Mouse (Mus musculus): ENCODE results near the gene Chat. TPM values are rescaled to one million over a fixed set of nuclear protein-coding genes. Genes with fewer than 3 reads are reported as not detected.

The Chat gene
- not detected for polyA plus RNA-seq (2017; shearing (Covaris generic))

DNA sequence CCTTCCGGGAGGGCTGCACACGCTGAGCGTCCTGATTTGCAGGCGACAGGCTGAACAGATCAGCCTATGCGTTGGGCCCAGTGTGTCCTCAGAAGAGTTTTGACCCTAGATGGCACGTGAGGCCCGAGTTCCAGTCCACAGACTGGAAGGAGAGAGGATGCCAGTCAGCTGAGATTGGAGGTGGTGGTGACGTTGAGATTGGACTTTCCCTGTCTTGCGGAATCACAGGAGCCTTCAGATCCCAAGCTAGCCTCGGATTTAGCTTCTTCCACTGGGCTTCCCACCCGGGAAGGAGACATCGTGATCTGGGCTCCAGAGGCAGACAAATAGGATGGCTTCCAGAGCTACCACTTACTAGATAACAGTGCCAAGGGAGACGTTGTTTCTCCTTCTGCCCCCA is at the start of gene Chat:
Chat (minus strand) TSS at position 101 of the 400 bp plus-strand sequence.

GRCm38 (mm10) chr14:32513336-32514032 is 47.7 kb upstream of the Chat start, which contains the start of gene Ercc6:
Gene Ercc6, plus strand, starts transcription at chr14:32513521.

DNA sequence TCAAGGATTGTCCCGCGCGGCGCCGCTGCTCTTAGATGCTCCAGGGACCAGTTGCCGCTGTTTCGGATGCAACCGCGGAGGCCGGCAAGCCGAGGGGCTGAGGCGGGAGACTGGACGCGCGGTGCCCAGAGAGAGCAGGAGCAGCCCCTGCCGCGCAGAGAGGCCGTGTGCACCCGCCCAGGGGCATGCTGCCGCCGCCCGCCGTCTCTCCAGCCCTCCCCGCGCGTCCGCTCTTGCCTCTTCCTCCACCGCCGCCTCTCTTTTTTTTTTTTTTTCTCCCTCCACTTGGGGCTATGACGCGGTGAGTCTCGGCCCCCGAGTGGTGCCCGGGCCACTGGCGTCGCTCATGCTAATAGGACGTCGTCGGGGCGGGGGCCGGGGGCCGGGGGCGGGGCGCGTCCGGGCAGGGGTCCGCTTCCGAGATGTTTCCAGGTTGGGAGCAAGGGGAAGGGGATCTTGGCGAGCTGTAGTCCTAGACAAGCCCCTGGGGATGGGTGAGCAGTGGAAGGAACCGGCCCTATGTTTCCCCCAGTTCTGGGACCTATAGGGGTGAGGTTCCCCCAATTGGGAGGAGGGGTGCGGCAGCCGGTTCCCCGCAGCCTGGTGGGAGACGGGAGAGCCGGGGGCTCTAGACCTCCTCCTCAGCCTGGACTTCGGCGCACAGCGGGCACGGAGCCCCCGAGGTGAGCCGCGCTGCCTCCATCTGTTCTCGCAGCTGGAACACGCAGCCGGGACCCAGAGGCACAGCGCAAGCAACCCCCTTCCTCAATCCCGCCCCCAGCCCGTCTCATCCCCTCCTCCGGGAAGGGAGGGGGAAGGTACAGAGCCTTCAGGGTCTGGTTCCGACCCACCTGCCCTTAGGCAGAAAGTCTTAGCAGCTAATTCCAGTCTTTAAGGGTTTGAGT is 936 bp downstream of the Chat start, which contains the start of gene Slc18a3:
Slc18a3 (minus strand) TSS at position 250 of the 905 bp plus-strand sequence.

DNA sequence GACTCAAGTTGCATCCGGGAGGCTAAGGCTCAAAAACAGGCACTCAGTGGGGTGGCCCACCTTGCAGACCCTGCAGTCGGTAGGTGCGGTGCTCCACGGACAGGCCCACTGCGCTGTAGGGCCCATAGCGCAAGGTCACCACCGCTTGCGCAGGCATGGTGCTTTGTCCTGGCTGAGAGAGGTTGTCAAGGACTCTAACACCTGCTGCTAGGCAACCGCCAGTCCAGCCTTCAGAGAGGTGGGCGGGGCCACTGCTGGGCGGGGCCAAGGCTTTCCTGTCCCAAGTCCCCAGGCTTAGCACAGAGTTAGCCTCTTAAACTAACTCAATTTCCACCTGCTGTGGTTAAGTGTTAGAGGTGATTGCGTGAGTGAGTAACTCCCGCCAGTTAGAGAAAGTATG is 77.6 kb downstream of the Chat start, which contains the start of gene 1700024G13Rik:
1700024G13Rik (minus strand) TSS at position 196 of the 400 bp plus-strand sequence.

Other genes with a start within 250 kb of the Chat start
- gene Ogdhl, start 144.0 kb downstream of the Chat start, polyA plus RNA-seq (2017; shearing (Covaris generic)), result 0.26 TPM
- not detected for gene 1700024G13Rik, start 77.6 kb downstream of the Chat start, polyA plus RNA-seq (2017; shearing (Covaris generic))
- gene Slc18a3, start 1.1 kb downstream of the Chat start, polyA plus RNA-seq (2017; shearing (Covaris generic)), result not detected
- gene Ercc6, start 47.5 kb upstream of the Chat start, polyA plus RNA-seq (2017; shearing (Covaris generic)), result 40.8 TPM
- not detected for gene Prrxl1, start 133.4 kb upstream of the Chat start, polyA plus RNA-seq (2017; shearing (Covaris generic))
- not detected for gene 3425401B19Rik, start 219.3 kb upstream of the Chat start, polyA plus RNA-seq (2017; shearing (Covaris generic))

Measured in CD4-positive, CD25-positive, alpha-beta regulatory T cell, adult 9 weeks (primary cell).